Mouse (Mus musculus): ENCODE data around the gene Sytl1. TPM values are rescaled to one million over a fixed set of nuclear protein-coding genes. Genes with fewer than 3 reads are reported as not detected.

The Sytl1 gene
- polyA plus RNA-seq, 1 experiment = 3.1 TPM

- no peak overlapping the region for H3K4me3 ChIP-seq (ENCODE audit: insufficient read depth, low read length)
- no peak overlapping the region for H3K27ac ChIP-seq (ENCODE audit: insufficient read depth, low read length)
- no peaks in the 10 kb centered on the region for H3K4me1 ChIP-seq (ENCODE audit: control insufficient read depth, insufficient read depth, low read length)
- no peak for TF ChIP-seq POLR2A (IDR thresholded peaks at IDR 0.05; ENCODE audit: extremely low read depth, insufficient read depth, low read length)
- no peak for TF ChIP-seq CTCF (IDR thresholded peaks at IDR 0.05; ENCODE audit: extremely low read depth, insufficient read depth, low read length)
Observed at GRCm38 (mm10) chr4:133255392-133255791, 7.5 kb downstream of the Sytl1 start.

GRCm38 (mm10) chr4:133253412-133253811 is 9.5 kb downstream of the Sytl1 start:
- no peaks in the 10 kb centered on the region for H3K4me1 ChIP-seq (ENCODE audit: control insufficient read depth, insufficient read depth, low read length)
- TF ChIP-seq CTCF (IDR thresholded peaks at IDR 0.05; ENCODE audit: extremely low read depth, insufficient read depth, low read length) (no peak), POLR2A (IDR thresholded peaks at IDR 0.05; ENCODE audit: extremely low read depth, insufficient read depth, low read length) (no peak)
- H3K27ac ChIP-seq (ENCODE audit: insufficient read depth, low read length) = no peak overlapping the region
- no peak overlapping the region for H3K4me3 ChIP-seq (ENCODE audit: insufficient read depth, low read length)

GRCm38 (mm10) chr4:133252089-133252488 is 10.8 kb downstream of the Sytl1 start:
- Histone ChIP-seq H3K4me3 (ENCODE audit: insufficient read depth, low read length) (no peak overlapping the region), H3K4me1 (ENCODE audit: control insufficient read depth, insufficient read depth, low read length) (no peaks in the 10 kb centered on the region), H3K27ac (ENCODE audit: insufficient read depth, low read length) (no peak overlapping the region)
- peak; percentile 24; the same call in 1 of the 2 replicates for TF ChIP-seq CTCF (IDR thresholded peaks at IDR 0.05; ENCODE audit: extremely low read depth, insufficient read depth, low read length)
- TF ChIP-seq POLR2A (IDR thresholded peaks at IDR 0.05; ENCODE audit: extremely low read depth, insufficient read depth, low read length) = no peak

GRCm38 (mm10) chr4:133251214-133251613 is 11.7 kb downstream of the Sytl1 start:
- no peaks in the 10 kb centered on the region for H3K4me1 ChIP-seq (ENCODE audit: control insufficient read depth, insufficient read depth, low read length)
- H3K4me3 ChIP-seq (ENCODE audit: insufficient read depth, low read length) = peak overlapping the region; percentile 19; the same call in 1 of the 2 replicates
- H3K27ac ChIP-seq (ENCODE audit: insufficient read depth, low read length) = no peak overlapping the region
- TF ChIP-seq CTCF (IDR thresholded peaks at IDR 0.05; ENCODE audit: extremely low read depth, insufficient read depth, low read length) (no peak), POLR2A (IDR thresholded peaks at IDR 0.05; ENCODE audit: extremely low read depth, insufficient read depth, low read length) (no peak)

- H3K27ac ChIP-seq (ENCODE audit: insufficient read depth, low read length) = no peak overlapping the region
- H3K4me3 ChIP-seq (ENCODE audit: insufficient read depth, low read length) = peak overlapping the region; percentile 19
- H3K4me1 ChIP-seq (ENCODE audit: control insufficient read depth, insufficient read depth, low read length) = no peaks in the 10 kb centered on the region
- TF ChIP-seq POLR2A (IDR thresholded peaks at IDR 0.05; ENCODE audit: extremely low read depth, insufficient read depth, low read length) (no peak), CTCF (IDR thresholded peaks at IDR 0.05; ENCODE audit: extremely low read depth, insufficient read depth, low read length) (peak; percentile 53)
Observed at GRCm38 (mm10) chr4:133250609-133251008, 12.3 kb downstream of the Sytl1 start.

- H3K4me1 ChIP-seq (ENCODE audit: control insufficient read depth, insufficient read depth, low read length) = no peaks in the 10 kb centered on the region
- no peak overlapping the region for H3K27ac ChIP-seq (ENCODE audit: insufficient read depth, low read length)
- no peak for TF ChIP-seq CTCF (IDR thresholded peaks at IDR 0.05; ENCODE audit: extremely low read depth, insufficient read depth, low read length)
- no peak for TF ChIP-seq POLR2A (IDR thresholded peaks at IDR 0.05; ENCODE audit: extremely low read depth, insufficient read depth, low read length)
- no peak overlapping the region for H3K4me3 ChIP-seq (ENCODE audit: insufficient read depth, low read length)
Observed at GRCm38 (mm10) chr4:133247806-133248449, 15.0 kb downstream of the Sytl1 start.

GRCm38 (mm10) chr4:133247072-133247471 is 15.8 kb downstream of the Sytl1 start:
- no peak overlapping the region for H3K27ac ChIP-seq (ENCODE audit: insufficient read depth, low read length)
- TF ChIP-seq POLR2A (IDR thresholded peaks at IDR 0.05; ENCODE audit: extremely low read depth, insufficient read depth, low read length) (no peak), CTCF (IDR thresholded peaks at IDR 0.05; ENCODE audit: extremely low read depth, insufficient read depth, low read length) (no peak)
- H3K4me1 ChIP-seq (ENCODE audit: control insufficient read depth, insufficient read depth, low read length) = no peaks in the 10 kb centered on the region
- no peak overlapping the region for H3K4me3 ChIP-seq (ENCODE audit: insufficient read depth, low read length)

GRCm38 (mm10) chr4:133244289-133244688 is 18.6 kb downstream of the Sytl1 start:
- no peaks in the 10 kb centered on the region for H3K4me1 ChIP-seq (ENCODE audit: control insufficient read depth, insufficient read depth, low read length)
- no peak for TF ChIP-seq POLR2A (IDR thresholded peaks at IDR 0.05; ENCODE audit: extremely low read depth, insufficient read depth, low read length)
- TF ChIP-seq CTCF (IDR thresholded peaks at IDR 0.05; ENCODE audit: extremely low read depth, insufficient read depth, low read length) = no peak
- H3K4me3 ChIP-seq (ENCODE audit: insufficient read depth, low read length) = no peak overlapping the region
- no peak overlapping the region for H3K27ac ChIP-seq (ENCODE audit: insufficient read depth, low read length)

- no peak overlapping the region for H3K27ac ChIP-seq (ENCODE audit: insufficient read depth, low read length)
- H3K4me3 ChIP-seq (ENCODE audit: insufficient read depth, low read length) = no peak overlapping the region
- no peaks in the 10 kb centered on the region for H3K4me1 ChIP-seq (ENCODE audit: control insufficient read depth, insufficient read depth, low read length)
- no peak for TF ChIP-seq POLR2A (IDR thresholded peaks at IDR 0.05; ENCODE audit: extremely low read depth, insufficient read depth, low read length)
- TF ChIP-seq CTCF (IDR thresholded peaks at IDR 0.05; ENCODE audit: extremely low read depth, insufficient read depth, low read length) = no peak
Observed at GRCm38 (mm10) chr4:133243538-133243937, 19.4 kb downstream of the Sytl1 start.

GRCm38 (mm10) chr4:133242710-133243109 is 20.2 kb downstream of the Sytl1 start:
- no peak for TF ChIP-seq POLR2A (IDR thresholded peaks at IDR 0.05; ENCODE audit: extremely low read depth, insufficient read depth, low read length)
- no peak for TF ChIP-seq CTCF (IDR thresholded peaks at IDR 0.05; ENCODE audit: extremely low read depth, insufficient read depth, low read length)
- Histone ChIP-seq H3K27ac (ENCODE audit: insufficient read depth, low read length) (no peak overlapping the region), H3K4me1 (ENCODE audit: control insufficient read depth, insufficient read depth, low read length) (no peaks in the 10 kb centered on the region), H3K4me3 (ENCODE audit: insufficient read depth, low read length) (no peak overlapping the region)

Data from cortical plate, adult 2 months (tissue).